ENCODE assay signal across 8 mouse cellular contexts in the genomic region with DNA sequence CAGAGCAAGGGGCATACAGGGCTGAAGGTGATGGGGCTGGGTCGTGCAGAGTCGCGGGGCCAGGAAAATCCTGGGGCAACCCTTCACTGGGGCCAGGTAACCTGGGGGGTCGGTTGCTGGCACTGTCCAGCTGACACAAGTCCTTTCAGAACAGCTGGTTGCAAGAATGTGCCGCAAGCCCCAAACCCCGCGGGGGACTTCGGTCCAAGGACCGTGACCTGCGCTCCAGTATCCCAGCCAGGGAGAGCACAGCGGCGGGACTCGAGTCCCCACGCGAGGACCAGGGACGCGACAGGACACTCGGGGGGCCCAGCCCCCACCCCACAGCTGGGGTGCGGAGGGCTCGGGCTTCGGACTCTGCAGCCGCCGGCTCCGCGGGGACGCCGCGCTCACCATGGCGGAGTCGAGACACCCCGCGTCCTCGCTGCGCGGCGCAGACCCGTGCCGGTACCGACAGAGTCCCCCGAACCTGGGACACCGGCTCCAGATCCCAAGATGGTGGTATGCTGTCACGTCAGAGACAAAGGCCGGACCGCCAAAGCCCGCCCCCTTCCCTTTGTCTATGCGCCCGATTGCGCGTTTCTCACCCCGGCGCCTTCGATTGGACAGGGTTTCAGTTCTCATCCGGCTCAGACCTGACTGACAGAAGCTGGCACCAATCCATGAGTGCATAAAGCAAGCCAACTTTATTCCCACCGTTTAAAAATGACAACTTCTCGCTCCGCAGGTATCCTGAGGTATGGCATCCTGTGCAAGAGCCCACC. TPM values are rescaled to one million over a fixed set of nuclear protein-coding genes. Genes with fewer than 3 reads are reported as not detected.
DNase-seq lines count a peak whose midpoint lies in the region; ATAC-seq and TF ChIP-seq lines count a peak whose summit lies in the region.

A gene (minus strand): TSS at position 493 of the 764 bp plus-strand sequence.

- TF ChIP-seq EP300 in liver, postnatal 0 days (IDR thresholded peaks at IDR 0.05; ENCODE audit: low read depth): no peak

- ATAC-seq in forebrain, embryonic 16.5 days: peak; percentile 100
- peak; percentile 99 for ATAC-seq in liver, postnatal 0 days
- ATAC-seq in neural tube, embryonic 13.5 days (ENCODE audit: low read depth): peak; percentile 99

- H3K27ac ChIP-seq in ES-E14 (ENCODE audit: insufficient read depth, low read depth, low read length, poor library complexity, severe bottlenecking): no peak within 1 kb of the TSS
- peak within 1 kb of the TSS; percentile 17 for H3K27ac ChIP-seq in cerebellum, adult 2 months (ENCODE audit: insufficient read depth, low read length)
- peak within 1 kb of the TSS; percentile 92 for H3K27ac ChIP-seq in forebrain, embryonic 16.5 days (ENCODE audit: low read length)
- peak within 1 kb of the TSS; percentile 64 for H3K27ac ChIP-seq in liver, postnatal 0 days (ENCODE audit: low read depth)
- peak within 1 kb of the TSS; percentile 92 for H3K27ac ChIP-seq in neural tube, embryonic 13.5 days (replicated peaks)

- no peak for TF ChIP-seq CTCF in cerebellum, adult 2 months (IDR thresholded peaks at IDR 0.05; ENCODE audit: borderline replicate concordance, insufficient read depth, low read depth, low read length)
- TF ChIP-seq CTCF in liver, postnatal 0 days (IDR thresholded peaks at IDR 0.05; ENCODE audit: low read depth): no peak

- DNase-seq in ES-E14 (ENCODE audit: low read depth, low spot score): peak; percentile 98
- peak; percentile 91 to 93 for DNase-seq in cerebellum, adult 2 months
- peak; percentile 87 for DNase-seq in heart, postnatal 25 days (ENCODE audit: low spot score)
- DNase-seq in layer of hippocampus, adult 11-12 months (ENCODE audit: low spot score): peak; percentile 94
- DNase-seq in liver, postnatal 0 days: peak; percentile 93
- peak; percentile 94 for DNase-seq in telencephalon, adult 2 months (ENCODE audit: low read depth, low spot score)

- H3K4me1 ChIP-seq in ES-E14 (ENCODE audit: control insufficient read depth in 2 of 2, insufficient read depth in 2 of 2, low read length in 2 of 2, poor library complexity in 1 of 2): peaks cover 0 to 5% of the 10 kb centered on the region in 2 experiments; a peak in 2 of 4 replicates
- no peaks in the 10 kb centered on the region for H3K4me1 ChIP-seq in cerebellum, adult 2 months (ENCODE audit: control insufficient read depth, insufficient read depth, low read length)
- H3K4me1 ChIP-seq in forebrain, embryonic 16.5 days (replicated peaks; ENCODE audit: control insufficient read depth, insufficient read depth, low read length): peaks cover 11% of the 10 kb centered on the region
- peaks cover 7% of the 10 kb centered on the region for H3K4me1 ChIP-seq in liver, postnatal 0 days (ENCODE audit: insufficient read depth)
- peaks cover 18% of the 10 kb centered on the region for H3K4me1 ChIP-seq in neural tube, embryonic 13.5 days (replicated peaks)

- TF ChIP-seq POLR2A in cerebellum, adult 2 months (IDR thresholded peaks at IDR 0.05; ENCODE audit: borderline replicate concordance, insufficient read depth, low read length): peak; percentile 47; the same call in 1 of the 2 replicates

- in situ Hi-C loops in ES-E14 (cut with MboI; ENCODE audit: low sequenced_read_pairs in 2 of 2, unreplicated experiment in 2 of 2): no loop called here

- H3K9ac ChIP-seq in ES-E14 (ENCODE audit: insufficient read depth, low read depth, low read length, poor library complexity, severe bottlenecking): peak within 1 kb of the TSS; percentile 77
- H3K9ac ChIP-seq in forebrain, embryonic 16.5 days (replicated peaks; ENCODE audit: low read depth, low read length): peak within 1 kb of the TSS; percentile 99
- H3K9ac ChIP-seq in liver, postnatal 0 days (replicated peaks): peak within 1 kb of the TSS; percentile 94
- H3K9ac ChIP-seq in neural tube, embryonic 13.5 days: peak within 1 kb of the TSS; percentile 99

- under 1% methylated on average over 56 of the region's 56 CpGs for WGBS in cerebellum, adult 2 months
- 0% methylated on average over 56 of the region's 56 CpGs for WGBS in forebrain, embryonic 16.5 days
- under 1% methylated on average over 56 of the region's 56 CpGs for WGBS in liver, postnatal 0 days (ENCODE audit: insufficient replicate concordance)
- WGBS in neural tube, embryonic 13.5 days: under 1% methylated on average over 54 of the region's 56 CpGs

- H3K4me3 ChIP-seq in ES-E14 (ENCODE audit: insufficient read depth in 1 of 2, low read depth in 1 of 2, low read length in 2 of 2, poor library complexity in 1 of 2, severe bottlenecking in 1 of 2): peak within 1 kb of the TSS; percentile 82 to 94
- H3K4me3 ChIP-seq in cerebellum, adult 2 months (replicated peaks; ENCODE audit: insufficient read depth, low read depth, low read length): peak within 1 kb of the TSS; percentile 89
- H3K4me3 ChIP-seq in forebrain, embryonic 16.5 days (replicated peaks; ENCODE audit: low read length): peak within 1 kb of the TSS; percentile 89
- peak within 1 kb of the TSS; percentile 87 for H3K4me3 ChIP-seq in liver, postnatal 0 days (ENCODE audit: low read depth, low read length)
- H3K4me3 ChIP-seq in neural tube, embryonic 13.5 days: peak within 1 kb of the TSS; percentile 86

- H3K27me3 ChIP-seq in cerebellum, adult 2 months (ENCODE audit: control insufficient read depth, insufficient read depth, low read length): no peaks in the 10 kb centered on the region
- no peaks in the 10 kb centered on the region for H3K27me3 ChIP-seq in forebrain, embryonic 16.5 days (replicated peaks; ENCODE audit: control insufficient read depth, insufficient read depth, low read length)
- H3K27me3 ChIP-seq in liver, postnatal 0 days (ENCODE audit: insufficient read depth, low read length): no peaks in the 10 kb centered on the region
- H3K27me3 ChIP-seq in neural tube, embryonic 13.5 days: no peaks in the 10 kb centered on the region

- intact Hi-C loops in heart, postnatal 25 days (cut with DNase I): no loop called here

- H3K36me3 ChIP-seq in ES-E14 (ENCODE audit: control insufficient read depth, insufficient read depth, low read length, poor library complexity, severe bottlenecking): no peaks in the 10 kb centered on the region; the same call in 1 of the 2 replicates
- peaks cover 15% of the 10 kb centered on the region for H3K36me3 ChIP-seq in forebrain, embryonic 16.5 days (ENCODE audit: control insufficient read depth, insufficient read depth)
- H3K36me3 ChIP-seq in liver, postnatal 0 days (replicated peaks; ENCODE audit: insufficient read depth, low read length): peaks cover 10% of the 10 kb centered on the region; the same call in 1 of the 2 replicates
- peaks cover 30% of the 10 kb centered on the region for H3K36me3 ChIP-seq in neural tube, embryonic 13.5 days

- H3K4me2 ChIP-seq in forebrain, embryonic 16.5 days (ENCODE audit: low read length): peak within 1 kb of the TSS; percentile 79
- H3K4me2 ChIP-seq in liver, postnatal 0 days (ENCODE audit: low read depth, low read length): peak within 1 kb of the TSS; percentile 93
- peak within 1 kb of the TSS; percentile 77 for H3K4me2 ChIP-seq in neural tube, embryonic 13.5 days

- H3K9me3 ChIP-seq in ES-E14 (ENCODE audit: control insufficient read depth, insufficient read depth, low read depth, low read length): no peaks in the 10 kb centered on the region; the same call in 1 of the 2 replicates
- H3K9me3 ChIP-seq in forebrain, embryonic 16.5 days (ENCODE audit: control insufficient read depth, low read length): peaks cover 6% of the 10 kb centered on the region; the same call in 1 of the 2 replicates
- H3K9me3 ChIP-seq in liver, postnatal 0 days (ENCODE audit: low read length): peaks cover 2% of the 10 kb centered on the region; the same call in 1 of the 2 replicates
- peaks cover 16% of the 10 kb centered on the region; the same call in 1 of the 2 replicates for H3K9me3 ChIP-seq in neural tube, embryonic 13.5 days

TF ChIP-seq in ES-E14, 5 proteins besides CTCF, POLR2A, EP300 and RAD21:
- no peak for TF ChIP-seq ZNF384 (IDR thresholded peaks at IDR 0.05; ENCODE audit: low read depth, low read length)
- peak; percentile 87 for TF ChIP-seq CHD2 (IDR thresholded peaks at IDR 0.05; ENCODE audit: low read depth, low read length)

RNA-seq across cellular contexts. Expression of the gene that starts here (rescaled TPM):
- total RNA-seq in ES-E14 (2012; rRNA removed): 7.8 and 14.3 TPM in 2 replicates
- polyA plus RNA-seq in cerebellum, adult 2 months (2012; rRNA removed): 14.5 and 15.3 TPM in 2 replicates
- 35.0 and 36.1 TPM in 2 replicates for polyA plus RNA-seq in forebrain, embryonic 16.5 days (2015; fragmentation: Nextera tagmentation; extraction: Ambion mirVana)
- 1 to 10 TPM; 4.4 to 6.3 TPM for total RNA-seq in heart, postnatal 25 days (2021)
- polyA plus RNA-seq in liver, postnatal 0 days (2015; fragmentation: Nextera tagmentation; extraction: Ambion mirVana): 4.8 and 4.9 TPM in 2 replicates
- 34.1 and 37.9 TPM in 2 replicates for polyA plus RNA-seq in neural tube, embryonic 13.5 days (2015; fragmentation: Nextera tagmentation; extraction: Ambion mirVana)
